Mouse (Mus musculus): Measurements from ENCODE around the gene Kif6. TPM values are rescaled to one million over a fixed set of nuclear protein-coding genes. Genes with fewer than 3 reads are reported as not detected.

Kif6 gene
- polyA plus RNA-seq, 1 experiment from 2014 or later, result 2.8 TPM

DNA sequence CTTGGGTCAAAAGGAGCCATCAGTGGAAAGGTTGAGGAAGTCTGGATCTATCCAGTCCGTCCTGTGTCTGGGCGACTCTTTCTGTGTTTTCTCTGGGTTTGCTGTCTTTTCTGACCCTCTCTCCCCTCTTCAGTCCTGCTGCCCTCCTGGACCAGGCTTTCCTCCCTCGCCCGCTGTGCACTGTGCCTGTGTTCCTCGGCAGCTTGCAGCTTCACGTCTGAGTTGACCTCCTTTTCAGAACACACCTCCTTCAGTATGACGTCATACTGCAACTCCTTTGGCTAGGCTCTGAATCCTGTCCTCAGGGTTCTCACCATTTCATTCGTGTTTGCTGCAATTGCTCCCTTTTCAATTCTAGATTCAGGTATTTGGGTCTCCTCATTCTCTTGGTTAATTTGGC, 18.1 kb downstream of the Kif6 start:
- Histone ChIP-seq H3K27me3 (ENCODE audit: poor library complexity, severe bottlenecking) (no peaks in the 10 kb centered on the region), H3K4me1 (peaks cover 14% of the 10 kb centered on the region; the same call in 1 of the 2 replicates), H3K4me3 (no peak overlapping the region), H3K27ac (no peak overlapping the region), H3K36me3 (replicated peaks) (no peaks in the 10 kb centered on the region), H3K9me3 (no peaks in the 10 kb centered on the region)
- no peak for DNase-seq (ENCODE audit: extremely low spot score, low spot score)
- WGBS, result 53% methylated on average over 8 of the region's 8 CpGs

DNA sequence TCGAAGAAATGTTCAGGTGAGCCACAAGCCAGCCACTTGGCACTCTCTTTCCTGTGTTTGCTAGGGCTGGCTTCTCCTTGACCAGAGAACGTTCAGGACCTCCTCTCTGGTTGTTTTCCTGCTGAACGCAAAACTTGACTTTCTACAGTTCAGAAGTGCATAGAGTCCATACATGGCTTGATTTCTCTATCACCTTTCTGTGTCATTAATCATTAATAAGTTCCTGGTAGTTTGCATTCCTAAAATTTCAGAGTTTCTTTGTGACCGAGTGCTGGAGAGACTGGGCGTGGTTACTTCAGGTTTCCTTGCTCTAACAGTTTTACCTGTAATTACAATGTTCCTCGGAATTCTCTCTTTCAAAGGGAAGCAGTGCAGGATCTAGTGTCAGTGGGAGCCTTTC, 27.0 kb downstream of the Kif6 start:
- Histone ChIP-seq H3K9me3 (no peaks in the 10 kb centered on the region; the same call in 1 of the 2 replicates), H3K4me3 (no peak overlapping the region), H3K36me3 (replicated peaks) (no peaks in the 10 kb centered on the region), H3K27me3 (ENCODE audit: poor library complexity, severe bottlenecking) (no peaks in the 10 kb centered on the region), H3K4me1 (peaks cover 5% of the 10 kb centered on the region), H3K27ac (no peak overlapping the region; the same call in 1 of the 2 replicates)
- WGBS, result 92% methylated on average over 6 of the region's 6 CpGs
- DNase-seq (ENCODE audit: extremely low spot score, low spot score), result no peak

DNA sequence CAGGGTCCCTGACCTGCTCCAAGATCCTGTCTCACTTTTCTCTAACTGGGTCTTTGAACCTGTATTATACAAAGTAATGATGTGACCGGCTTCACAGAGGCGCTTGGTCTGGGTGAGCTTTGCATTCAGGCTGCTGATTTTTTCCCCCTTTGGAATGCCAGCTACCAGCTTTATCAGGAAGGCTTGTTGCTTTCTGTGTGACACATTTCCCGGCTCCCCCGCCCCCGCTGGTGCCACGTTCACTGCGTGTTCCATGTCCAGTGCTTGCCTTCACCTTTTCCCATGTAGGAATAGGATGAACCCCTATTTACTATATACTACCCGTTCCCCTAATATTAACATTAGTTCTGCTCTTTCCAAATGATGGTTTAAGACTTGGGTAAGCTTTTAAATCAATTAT, 27.4 kb downstream of the Kif6 start:
- WGBS, result 95% methylated on average over 8 of the region's 8 CpGs
- H3K27me3 ChIP-seq (ENCODE audit: poor library complexity, severe bottlenecking), result no peaks in the 10 kb centered on the region
- no peaks in the 10 kb centered on the region; the same call in 1 of the 2 replicates for H3K9me3 ChIP-seq
- DNase-seq (ENCODE audit: extremely low spot score, low spot score), result no peak
- no peaks in the 10 kb centered on the region for H3K36me3 ChIP-seq (replicated peaks)
- H3K4me1 ChIP-seq, result peaks cover 5% of the 10 kb centered on the region
- no peak overlapping the region for H3K4me3 ChIP-seq
- no peak overlapping the region for H3K27ac ChIP-seq

DNA sequence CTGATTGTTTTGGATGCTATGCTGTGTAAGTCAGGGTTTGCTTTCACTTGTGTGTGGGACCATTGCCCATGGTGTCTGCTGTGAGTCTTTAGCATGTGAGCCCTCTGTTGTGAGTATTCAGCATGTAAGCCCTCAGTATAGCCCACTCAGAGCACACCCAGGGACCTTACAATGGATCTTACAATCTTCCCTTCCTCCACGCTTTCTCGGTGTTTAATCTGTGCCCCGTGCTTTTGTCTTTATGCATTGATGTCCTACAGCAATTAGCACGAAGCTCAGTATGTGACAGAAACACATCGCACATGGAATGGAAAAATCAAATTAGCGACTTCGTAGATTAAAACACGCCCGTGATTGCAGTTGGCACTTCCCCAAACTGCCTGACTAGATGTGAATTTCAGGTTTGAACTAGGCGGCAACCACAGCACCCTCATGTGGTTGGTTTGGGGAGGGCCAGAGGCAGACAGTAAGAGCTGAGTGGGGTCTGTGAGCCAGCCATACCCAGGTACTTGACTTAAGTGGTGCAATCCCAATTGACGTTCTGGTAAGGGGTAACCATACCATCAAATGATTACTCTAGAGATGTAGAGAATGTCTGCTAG, 28.1 kb downstream of the Kif6 start:
- Histone ChIP-seq H3K4me1 (peaks cover 5% of the 10 kb centered on the region), H3K27me3 (ENCODE audit: poor library complexity, severe bottlenecking) (no peaks in the 10 kb centered on the region), H3K27ac (no peak overlapping the region), H3K4me3 (no peak overlapping the region), H3K36me3 (replicated peaks) (no peaks in the 10 kb centered on the region), H3K9me3 (no peaks in the 10 kb centered on the region; the same call in 1 of the 2 replicates)
- 89% methylated on average over 11 of the region's 11 CpGs for WGBS
- no peak for DNase-seq (ENCODE audit: extremely low spot score, low spot score)

DNA sequence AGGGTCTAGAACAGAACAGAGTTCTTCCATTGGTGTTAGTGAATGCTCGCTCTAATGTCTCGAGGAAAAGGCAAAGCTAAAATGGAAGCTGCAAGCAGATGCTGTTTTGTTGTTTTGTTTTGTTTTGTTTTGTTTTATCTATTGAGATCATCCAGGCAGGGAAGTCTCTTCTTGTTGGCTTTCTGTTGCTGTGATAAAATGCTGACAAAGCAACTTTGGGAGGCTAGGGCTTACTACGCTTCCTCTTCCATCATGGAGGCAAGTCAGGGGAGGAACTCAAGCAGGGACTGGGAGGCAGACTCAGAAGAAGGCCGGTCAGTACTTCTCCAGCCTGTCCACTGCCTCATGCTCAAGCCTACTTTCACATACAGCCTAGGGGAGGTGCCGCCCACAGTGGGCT, 31.3 kb downstream of the Kif6 start:
- H3K4me1 ChIP-seq, result peaks cover 2% of the 10 kb centered on the region
- DNase-seq (ENCODE audit: extremely low spot score, low spot score), result no peak
- no peak overlapping the region for H3K27ac ChIP-seq
- H3K36me3 ChIP-seq (replicated peaks), result no peaks in the 10 kb centered on the region
- H3K4me3 ChIP-seq, result no peak overlapping the region
- no peaks in the 10 kb centered on the region for H3K27me3 ChIP-seq (ENCODE audit: poor library complexity, severe bottlenecking)
- WGBS, result 91% methylated on average over 5 of the region's 5 CpGs
- H3K9me3 ChIP-seq, result peaks cover 9% of the 10 kb centered on the region; the same call in 1 of the 2 replicates

DNA sequence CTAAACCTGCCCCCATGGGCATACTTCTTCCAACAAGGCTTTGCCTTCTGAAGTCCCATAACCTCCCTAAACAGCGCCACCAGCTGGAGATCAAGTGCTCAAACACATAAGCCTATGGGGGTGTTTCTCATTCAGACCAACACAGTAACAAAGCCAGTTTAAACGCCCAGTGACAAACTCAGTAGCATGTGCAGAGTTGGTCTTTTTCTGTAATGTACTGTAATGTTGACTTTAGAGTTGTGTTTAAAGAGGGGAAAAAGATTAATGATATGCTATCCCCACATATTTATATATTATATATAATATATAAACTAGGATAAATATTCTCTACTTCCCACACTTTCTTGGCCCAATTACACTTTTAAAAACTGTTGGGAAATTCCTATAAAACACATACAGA, 34.0 kb downstream of the Kif6 start:
- Histone ChIP-seq H3K4me1 (peaks cover 16% of the 10 kb centered on the region), H3K27me3 (ENCODE audit: poor library complexity, severe bottlenecking) (no peaks in the 10 kb centered on the region), H3K4me3 (no peak overlapping the region), H3K9me3 (peaks cover 9% of the 10 kb centered on the region; the same call in 1 of the 2 replicates), H3K36me3 (replicated peaks) (no peaks in the 10 kb centered on the region), H3K27ac (no peak overlapping the region)
- no peak for DNase-seq (ENCODE audit: extremely low spot score, low spot score)
- 84% methylated on average over 2 of the region's 2 CpGs for WGBS

DNA sequence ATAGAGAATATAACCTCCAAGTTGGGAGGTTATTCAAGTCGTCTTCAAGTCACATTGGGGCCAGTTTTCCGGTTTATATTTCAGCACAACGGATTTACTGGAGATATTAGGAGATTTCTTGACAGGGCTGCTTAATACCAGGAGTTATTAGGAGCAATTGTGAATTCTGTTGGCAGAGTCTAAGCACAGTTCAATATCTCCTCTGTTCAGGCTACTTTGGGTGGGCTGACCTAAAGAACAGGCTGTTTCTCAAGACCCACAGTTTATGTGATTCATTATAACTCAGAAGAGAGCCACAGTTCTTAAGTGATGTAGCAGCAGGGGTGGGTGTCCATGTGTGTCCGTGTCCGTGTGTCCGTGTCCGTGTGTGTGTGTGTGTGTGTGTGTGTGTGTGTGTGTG, 34.5 kb downstream of the Kif6 start:
- WGBS, result 90% methylated on average over 7 of the region's 7 CpGs
- Histone ChIP-seq H3K27ac (no peak overlapping the region), H3K27me3 (ENCODE audit: poor library complexity, severe bottlenecking) (no peaks in the 10 kb centered on the region), H3K36me3 (replicated peaks) (no peaks in the 10 kb centered on the region), H3K9me3 (peaks cover 9% of the 10 kb centered on the region; the same call in 1 of the 2 replicates), H3K4me3 (no peak overlapping the region), H3K4me1 (peaks cover 16% of the 10 kb centered on the region)
- DNase-seq (ENCODE audit: extremely low spot score, low spot score), result no peak

DNA sequence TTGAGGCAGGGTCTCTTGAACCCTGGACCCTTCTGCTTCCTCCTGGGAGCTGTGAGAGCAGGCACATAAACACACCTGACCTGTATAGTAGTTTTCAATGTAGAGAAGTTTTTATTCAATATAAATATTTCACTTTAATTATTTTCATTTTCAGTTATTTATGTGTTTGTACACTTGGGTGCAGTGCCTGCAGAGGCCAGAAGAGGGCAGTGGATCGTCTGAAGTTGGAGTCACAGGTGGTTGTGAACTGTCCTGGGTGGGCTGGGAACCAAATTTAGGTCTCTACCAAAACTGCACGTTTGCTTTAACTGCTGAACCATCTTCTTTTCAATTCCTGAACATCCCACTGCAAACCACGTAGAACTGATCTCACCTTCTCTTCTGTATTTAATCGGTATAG, 35.4 kb downstream of the Kif6 start:
- 86% methylated on average over 4 of the region's 4 CpGs for WGBS

DNA sequence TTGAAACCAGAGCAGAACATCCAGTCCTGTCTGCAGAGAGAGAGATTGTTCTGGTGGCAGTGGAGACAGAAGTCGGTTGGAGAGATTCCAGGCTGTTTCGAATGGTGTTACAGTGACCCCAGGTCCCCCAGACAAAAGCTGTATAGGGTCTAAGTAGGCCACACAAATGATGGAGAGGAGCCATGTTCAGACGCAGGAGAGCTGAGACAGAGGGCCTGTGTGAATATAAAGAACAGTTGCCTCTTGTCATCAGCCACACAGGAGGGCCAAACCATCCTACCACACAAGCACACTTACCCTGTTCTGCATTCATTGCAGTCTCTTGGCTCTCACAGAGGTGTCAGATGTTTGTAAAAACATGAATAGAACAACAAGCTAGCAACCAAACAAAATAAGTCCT, 37.4 kb downstream of the Kif6 start:
- Histone ChIP-seq H3K27me3 (ENCODE audit: poor library complexity, severe bottlenecking) (no peaks in the 10 kb centered on the region), H3K4me1 (peaks cover 16% of the 10 kb centered on the region), H3K27ac (no peak overlapping the region), H3K9me3 (peaks cover 9% of the 10 kb centered on the region; the same call in 1 of the 2 replicates), H3K4me3 (no peak overlapping the region), H3K36me3 (replicated peaks) (no peaks in the 10 kb centered on the region)
- DNase-seq (ENCODE audit: extremely low spot score, low spot score), result no peak
- 58% methylated on average over 3 of the region's 3 CpGs for WGBS

More for the DNA sequence above, 35.4 kb downstream of the Kif6 start:
- Histone ChIP-seq H3K27ac (no peak overlapping the region), H3K9me3 (peaks cover 9% of the 10 kb centered on the region; the same call in 1 of the 2 replicates), H3K27me3 (ENCODE audit: poor library complexity, severe bottlenecking) (no peaks in the 10 kb centered on the region), H3K36me3 (replicated peaks) (no peaks in the 10 kb centered on the region), H3K4me1 (peaks cover 16% of the 10 kb centered on the region), H3K4me3 (no peak overlapping the region)
- DNase-seq (ENCODE audit: extremely low spot score, low spot score), result no peak

DNA sequence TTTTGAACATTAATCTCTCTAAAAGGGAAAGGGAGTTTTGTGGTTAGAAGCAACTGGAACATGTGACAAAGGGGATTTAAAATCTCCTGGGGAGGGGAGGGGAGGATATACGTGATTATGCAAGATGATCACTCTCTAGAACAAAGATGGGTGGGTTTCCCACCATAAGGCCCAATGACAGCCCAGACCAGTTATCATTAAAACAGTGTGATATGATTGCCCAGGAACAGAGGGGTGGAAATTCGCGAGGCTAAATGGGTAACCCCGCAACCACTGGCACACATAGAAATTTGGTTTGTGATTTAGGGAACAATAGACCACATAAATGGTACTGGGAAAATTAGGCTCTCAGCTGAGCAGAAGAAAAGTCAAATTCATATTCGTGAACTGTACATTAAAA, 37.9 kb downstream of the Kif6 start:
- H3K36me3 ChIP-seq (replicated peaks), result no peaks in the 10 kb centered on the region
- WGBS, result 72% methylated on average over 5 of the region's 5 CpGs
- DNase-seq (ENCODE audit: extremely low spot score, low spot score), result no peak
- H3K4me3 ChIP-seq, result no peak overlapping the region
- H3K9me3 ChIP-seq, result peaks cover 9% of the 10 kb centered on the region; the same call in 1 of the 2 replicates
- no peaks in the 10 kb centered on the region for H3K27me3 ChIP-seq (ENCODE audit: poor library complexity, severe bottlenecking)
- no peak overlapping the region for H3K27ac ChIP-seq
- H3K4me1 ChIP-seq, result peaks cover 16% of the 10 kb centered on the region

DNA sequence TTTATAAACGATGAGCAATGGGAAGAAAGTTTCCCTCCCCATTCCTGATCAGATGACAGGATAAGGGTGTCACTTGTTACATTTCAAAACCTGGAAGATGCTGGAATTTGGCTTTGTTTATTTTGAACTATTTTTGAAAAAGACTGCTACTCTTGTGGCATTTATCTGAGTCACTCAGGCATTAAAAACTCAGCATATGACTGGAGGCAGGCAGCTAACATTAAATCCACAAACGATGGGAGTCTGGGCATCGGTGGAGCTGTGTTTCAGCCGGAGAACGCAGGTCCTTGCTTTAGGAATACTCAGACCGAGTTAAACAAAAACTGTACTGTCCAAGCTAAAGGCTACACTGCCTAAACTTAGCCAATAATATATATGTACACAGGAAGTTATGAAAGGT, 46.7 kb downstream of the Kif6 start:
- Histone ChIP-seq H3K36me3 (replicated peaks) (no peaks in the 10 kb centered on the region), H3K27ac (no peak overlapping the region), H3K4me3 (no peak overlapping the region), H3K9me3 (no peaks in the 10 kb centered on the region), H3K27me3 (ENCODE audit: poor library complexity, severe bottlenecking) (no peaks in the 10 kb centered on the region), H3K4me1 (no peaks in the 10 kb centered on the region)
- 86% methylated on average over 6 of the region's 6 CpGs for WGBS
- DNase-seq (ENCODE audit: extremely low spot score, low spot score), result no peak

DNA sequence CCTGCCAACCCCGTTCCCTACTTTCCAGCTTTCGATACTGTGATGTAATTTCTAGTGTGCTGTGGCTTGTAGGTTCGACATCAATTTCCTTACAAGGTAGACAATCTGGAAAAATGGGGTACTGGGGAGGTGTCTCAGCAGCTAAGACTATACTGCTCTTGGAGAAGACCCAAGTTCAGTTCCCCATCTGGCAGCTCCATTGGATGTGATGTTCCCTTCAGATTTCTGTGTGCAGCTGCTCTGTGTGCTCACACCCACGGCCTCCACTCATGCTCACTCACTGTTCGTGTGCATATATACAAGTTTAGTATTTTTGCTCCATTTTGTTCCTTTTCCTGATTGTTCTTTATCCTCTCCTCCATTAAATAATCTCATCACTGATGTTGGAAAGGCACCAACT, 51.8 kb downstream of the Kif6 start:
- 87% methylated on average over 5 of the region's 5 CpGs for WGBS
- no peak for DNase-seq (ENCODE audit: extremely low spot score, low spot score)

DNA sequence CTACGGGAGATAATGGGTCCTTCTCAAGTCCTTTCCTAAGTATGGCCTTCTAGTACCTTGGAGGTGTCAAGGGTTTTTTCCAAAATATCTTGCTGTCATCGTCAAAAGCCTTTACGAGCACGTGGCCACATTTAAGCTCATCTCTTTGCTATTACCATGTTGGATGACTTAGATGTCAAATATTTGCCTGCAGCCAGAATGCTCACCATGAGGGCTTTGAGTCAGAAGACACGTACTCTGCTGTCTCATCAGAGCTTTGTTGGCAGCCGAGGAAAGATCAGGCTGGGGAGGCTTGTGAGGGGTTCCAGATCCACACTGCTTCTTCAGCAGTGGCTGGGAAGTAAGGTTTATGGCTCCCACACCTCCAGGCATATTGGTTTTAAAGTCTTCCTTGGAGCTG, 53.4 kb downstream of the Kif6 start:
- Histone ChIP-seq H3K4me3 (no peak overlapping the region), H3K27me3 (ENCODE audit: poor library complexity, severe bottlenecking) (no peaks in the 10 kb centered on the region), H3K9me3 (no peaks in the 10 kb centered on the region), H3K36me3 (replicated peaks) (no peaks in the 10 kb centered on the region), H3K4me1 (no peaks in the 10 kb centered on the region), H3K27ac (no peak overlapping the region)
- no peak for DNase-seq (ENCODE audit: extremely low spot score, low spot score)
- WGBS, result 86% methylated on average over 6 of the region's 6 CpGs

More for the DNA sequence above, 51.8 kb downstream of the Kif6 start:
- Histone ChIP-seq H3K9me3 (no peaks in the 10 kb centered on the region), H3K36me3 (replicated peaks) (no peaks in the 10 kb centered on the region), H3K27ac (no peak overlapping the region), H3K4me1 (no peaks in the 10 kb centered on the region), H3K27me3 (ENCODE audit: poor library complexity, severe bottlenecking) (no peaks in the 10 kb centered on the region), H3K4me3 (no peak overlapping the region)

Data from forebrain, embryonic 10.5 days (tissue).